In the genomic region with DNA sequence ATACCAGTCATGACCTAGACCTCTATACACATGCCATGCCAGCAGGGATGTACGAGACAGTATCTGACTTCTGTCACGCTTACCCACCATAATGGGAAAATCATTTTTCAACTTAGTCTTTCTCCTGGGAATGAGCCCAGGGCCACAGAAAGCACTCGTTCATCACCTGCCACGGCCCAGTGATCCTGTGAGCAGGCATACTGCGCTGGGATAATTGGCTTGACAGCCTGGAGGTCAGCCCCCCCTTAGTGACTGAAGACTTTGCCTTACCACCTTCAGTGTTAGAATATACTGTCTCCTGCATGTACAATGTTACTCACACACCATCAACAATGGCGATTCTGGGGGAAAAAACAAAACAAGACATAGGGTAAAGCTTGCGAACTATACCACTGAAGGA, we compare ENCODE assay signal across 14 mouse cellular contexts.
"Had no signal": no experiment of that assay in that cellular context is flagged by ENCODE, and none has a peak within 500 bp of the region (broad histone marks: within the 10 kb centered on the region; RNA-seq: fewer than 3 reads in every experiment).

No protein-coding gene starts in this region.

- H3K4me3 ChIP-seq: intestine, embryonic 15.5 days; kidney, embryonic 15.5 days; limb, embryonic 12.5 days; liver, embryonic 13.5 days; midbrain, embryonic 10.5 days; neural tube, embryonic 15.5 days had no signal

- DNase-seq: kidney, adult 18-20 months; kidney, postnatal 14 days; layer of hippocampus, adult 9-11 months; liver; liver, embryonic 13.5 days; lung, adult 18-20 months; midbrain, embryonic 14.5 days; right cerebral cortex, postnatal 14 days; thymus, postnatal 36 days had no signal

- ATAC-seq: intestine, embryonic 15.5 days had no signal

- H3K27me3 ChIP-seq: intestine, embryonic 15.5 days; kidney, embryonic 15.5 days; limb, embryonic 12.5 days; liver, embryonic 13.5 days; neural tube, embryonic 15.5 days had no signal

- H3K4me2 ChIP-seq: intestine, embryonic 15.5 days; kidney, embryonic 15.5 days; limb, embryonic 12.5 days; liver, embryonic 13.5 days; neural tube, embryonic 15.5 days had no signal

- H3K36me3 ChIP-seq: intestine, embryonic 15.5 days; kidney, embryonic 15.5 days; limb, embryonic 12.5 days; liver, embryonic 13.5 days; midbrain, embryonic 10.5 days; neural tube, embryonic 15.5 days had no signal

- H3K9me3 ChIP-seq: intestine, embryonic 15.5 days; kidney, embryonic 15.5 days; limb, embryonic 12.5 days; liver, embryonic 13.5 days; midbrain, embryonic 10.5 days; neural tube, embryonic 15.5 days had no signal

- H3K4me1 ChIP-seq: intestine, embryonic 15.5 days; kidney, embryonic 15.5 days; limb, embryonic 12.5 days; liver, embryonic 13.5 days; midbrain, embryonic 10.5 days; neural tube, embryonic 15.5 days had no signal

- H3K9ac ChIP-seq: intestine, embryonic 15.5 days; kidney, embryonic 15.5 days; limb, embryonic 12.5 days; liver, embryonic 13.5 days; neural tube, embryonic 15.5 days had no signal

- H3K27ac ChIP-seq: intestine, embryonic 15.5 days; kidney, embryonic 15.5 days; limb, embryonic 12.5 days; liver, embryonic 13.5 days; midbrain, embryonic 10.5 days; neural tube, embryonic 15.5 days had no signal
